Mouse (Mus musculus) common myeloid progenitor, adult 5-6 weeks (primary cell): ENCODE results near the gene Mmp19. TPM values are rescaled to one million over a fixed set of nuclear protein-coding genes. Genes with fewer than 3 reads are reported as not detected.
A peak's percentile ranks its signal among the peaks of the same experiment; 100 is the strongest.
"Not testable (repeated sequence)": the region's sequence is repeated elsewhere in the genome, so short reads cannot be mapped to it uniquely, and the experiment has no call there.

ENCODE experiments used
- ATAC-seq: replicated peaks from 2 replicates; pipeline ENCODE4 v1.8.0; 2016; ENCODE audit warnings: low read depth, mild to moderate bottlenecking, moderate TSS enrichment, inconsistent platforms; ENCODE audit not compliant: poor library complexity, severe bottlenecking
- total RNA-seq: library from RNA; stranded (forward); fragments of 200-1000, 187-1606 nt; gene quantifications from 2 replicates; pipeline ENCODE4 v1.2.3, GENCODE M21; 2017

The Mmp19 gene
- total RNA-seq, 1 experiment from 2014 or later: 3.0 TPM

- ATAC-seq: no peak
These were observed 4.9 kb downstream of the Mmp19 start for GRCm38 (mm10) chr10:128795581-128795980.

GRCm38 (mm10) chr10:128798676-128799075 is 8.0 kb downstream of the Mmp19 start:
- ATAC-seq: no peak

- no peak for ATAC-seq
These were observed 11.3 kb downstream of the Mmp19 start for GRCm38 (mm10) chr10:128801981-128802495.

GRCm38 (mm10) chr10:128802956-128803355 is 12.2 kb downstream of the Mmp19 start:
- no peak for ATAC-seq

GRCm38 (mm10) chr10:128803361-128803760 is 12.7 kb downstream of the Mmp19 start:
- ATAC-seq: no peak

GRCm38 (mm10) chr10:128803771-128804270 is 13.1 kb downstream of the Mmp19 start, which contains the start of gene Dnajc14:
Dnajc14 (plus strand) TSS chr10:128804062.
- no peak for ATAC-seq

- ATAC-seq: peak; percentile 27
These were observed 13.8 kb downstream of the Mmp19 start, which contains the start of gene Tmem198b for GRCm38 (mm10) chr10:128804271-128805091. Tmem198b (minus strand) TSS chr10:128804370.

GRCm38 (mm10) chr10:128805092-128806000 is 14.6 kb downstream of the Mmp19 start:
- peak; percentile 82 for ATAC-seq

GRCm38 (mm10) chr10:128806086-128806485 is 15.4 kb downstream of the Mmp19 start:
- ATAC-seq: no peak

- no peak for ATAC-seq
These were observed 16.3 kb downstream of the Mmp19 start for GRCm38 (mm10) chr10:128807018-128807417.

GRCm38 (mm10) chr10:128817033-128817432 is 26.3 kb downstream of the Mmp19 start, which contains the start of gene Sarnp:
Sarnp (plus strand) TSS chr10:128817333.
- no peak for ATAC-seq

- ATAC-seq: no peak
These were observed 29.5 kb downstream of the Mmp19 start for GRCm38 (mm10) chr10:128820217-128820616.

- peak; percentile 98 for ATAC-seq
These were observed 30.8 kb downstream of the Mmp19 start, which contains the start of gene Ormdl2 for GRCm38 (mm10) chr10:128821358-128822056. Ormdl2 (minus strand) TSS chr10:128821645.

- ATAC-seq: no peak
These were observed 31.4 kb downstream of the Mmp19 start for GRCm38 (mm10) chr10:128822135-128822534.

GRCm38 (mm10) chr10:128823087-128823486 is 32.4 kb downstream of the Mmp19 start:
- ATAC-seq: not testable (repeated sequence)

- ATAC-seq: no peak
These were observed 33.1 kb downstream of the Mmp19 start for GRCm38 (mm10) chr10:128823821-128824220.

- ATAC-seq: no peak
These were observed 46.7 kb downstream of the Mmp19 start for GRCm38 (mm10) chr10:128837400-128837799.

GRCm38 (mm10) chr10:128839434-128839833 is 48.7 kb downstream of the Mmp19 start:
- ATAC-seq: no peak

GRCm38 (mm10) chr10:128840612-128841011 is 49.9 kb downstream of the Mmp19 start:
- no peak for ATAC-seq
